Mouse (Mus musculus) gastrocnemius, adult 18-20 months (tissue): ENCODE measurements at regions not wholly inside any gene's neighbourhood (a gene's known extent, or its start where the extent isn't known, plus 50 kb on each side); places are given as distances from the start of the nearest gene placed in this dataset.

ENCODE experiments used
- DNase-seq: peaks from one replicate; pipeline ENCODE4 v3.0.0; 2021; ENCODE audit warnings: low spot score

DNA sequence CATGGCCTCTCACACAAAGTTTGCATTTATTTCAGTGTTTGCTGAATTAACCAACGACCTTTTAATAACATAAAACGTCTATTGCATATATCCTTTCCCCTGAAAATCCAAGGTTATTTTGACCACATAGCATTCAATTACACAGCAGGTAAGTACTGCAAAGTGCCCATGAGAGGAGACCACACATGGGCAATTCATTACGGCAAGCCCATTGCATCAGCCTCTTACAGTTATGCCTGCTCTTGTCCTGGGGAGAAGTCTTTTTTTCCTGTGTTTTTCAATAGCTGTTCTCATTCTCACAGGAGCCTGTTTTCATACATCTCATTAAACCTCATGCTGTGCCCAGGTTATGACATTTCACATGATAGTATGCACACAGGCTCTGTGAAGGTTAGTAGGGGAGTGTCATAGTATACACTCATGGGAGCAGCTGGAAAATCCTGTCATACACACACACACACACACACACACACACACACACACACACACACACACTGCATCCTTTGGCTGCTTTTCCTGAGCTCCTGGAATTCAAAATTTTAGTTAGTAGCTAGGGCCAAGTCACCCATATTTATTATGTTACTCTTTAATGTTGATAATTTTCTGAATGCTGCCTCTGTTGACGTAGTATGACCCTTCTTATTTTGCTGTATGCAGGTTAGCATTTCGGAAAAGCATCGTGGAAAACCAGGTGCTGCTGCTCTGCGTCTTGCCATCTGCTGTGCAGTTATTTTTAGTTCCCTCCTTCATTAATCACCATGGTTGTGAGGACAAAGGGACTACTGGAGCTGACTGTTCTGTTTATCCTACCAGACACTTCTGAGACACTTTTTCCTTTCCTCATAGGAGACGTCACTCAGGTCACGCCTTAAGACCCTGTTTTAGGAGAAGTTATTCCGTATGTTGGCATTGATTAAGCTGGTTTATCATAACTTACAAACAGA, 483.6 kb downstream of the Bckdhb start:
- DNase-seq = no peak
